Mouse (Mus musculus) heart, adult 2 months (tissue): Measurements from ENCODE around the gene Cebpb. TPM values are rescaled to one million over a fixed set of nuclear protein-coding genes. Genes with fewer than 3 reads are reported as not detected.

Experiments used
- DNase-seq, 2 experiments: peaks; one replicate each; pipeline ENCODE4 v3.0.0; 2021
- H3K27ac ChIP-seq: fragments of 200-600 bp; 2 replicates; pipeline ENCODE4 v1.8.1; 2022
- H3K27me3 ChIP-seq: fragments of 200-500 bp; 2 replicates; pipeline ENCODE4 v1.6.1; 2012; ENCODE audit warnings: mild to moderate bottlenecking, low read length, inconsistent platforms, mixed read lengths; ENCODE audit not compliant: control insufficient read depth, insufficient read depth
- H3K36me3 ChIP-seq: fragments of 200-500 bp; 2 replicates; pipeline ENCODE4 v1.6.1; 2012; ENCODE audit warnings: low read length, inconsistent platforms; ENCODE audit not compliant: control insufficient read depth, insufficient read depth
- H3K4me1 ChIP-seq: fragments of 200-500 bp; 2 replicates; pipeline ENCODE4 v1.6.1; 2011; ENCODE audit warnings: low read length; ENCODE audit not compliant: control insufficient read depth, insufficient read depth
- H3K4me3 ChIP-seq: fragments of 200-600 bp; 2 replicates; pipeline ENCODE4 v1.8.1; 2022
- H3K79me2 ChIP-seq: fragments of 200-500 bp; replicated peaks from 2 replicates; pipeline ENCODE4 v1.6.1; 2012; ENCODE audit warnings: mild to moderate bottlenecking, inconsistent platforms, low read length, moderate library complexity, mixed read lengths; ENCODE audit not compliant: control insufficient read depth, insufficient read depth
- H3K9ac ChIP-seq: fragments of 200-500 bp; 2 replicates; pipeline ENCODE4 v1.6.1; 2012; ENCODE audit warnings: low read depth, mild to moderate bottlenecking, control low read depth, inconsistent platforms, low read length, mixed read lengths
- CTCF ChIP-seq: fragments of 200-600 bp; IDR thresholded peaks from 2 replicates; pipeline ENCODE4 v1.8.1; 2022; ENCODE audit warnings: antibody characterized with exemption, mild to moderate bottlenecking, moderate library complexity
- EP300 ChIP-seq: fragments of 200-500 bp; IDR thresholded peaks from 2 replicates; pipeline ENCODE4 v1.6.1; 2011; ENCODE audit warnings: low read depth, low read length, control low read depth; ENCODE audit not compliant: insufficient read depth
- POLR2A ChIP-seq: fragments of 200-500 bp; IDR thresholded peaks from 2 replicates; pipeline ENCODE4 v1.6.1; 2011; ENCODE audit warnings: mild to moderate bottlenecking, low read depth, low read length, control low read depth; ENCODE audit not compliant: insufficient read depth
- WGBS: fragments of 180-500 bp; shearing (Covaris S2); methylation state at CpG from one replicate; pipeline ENCODE4 v1.1.7; 2018; 5-methylcytosine and 5-hydroxymethylcytosine counted together
- intact Hi-C: fragments of 180-260 bp; cut with DNase I; formaldehyde crosslinking; loops from one replicate; pipeline ENCODE4 v1.15.1; 2025
- polyA plus RNA-seq: library from polyadenylated mRNA; depleted of rRNA; stranded (reverse); fragments of >200 nt; gene quantifications from 2 replicates; pipeline ENCODE4 v1.2.3, GENCODE M21; 2012
- total RNA-seq, 2 experiments: library from RNA; stranded (reverse); gene quantifications; 2 replicates each; pipeline ENCODE4 v1.2.3; 2021

The Cebpb gene
- total and polyA plus RNA-seq, 3 experiments: 77.8 to 133 (median 88.1) TPM

DNA sequence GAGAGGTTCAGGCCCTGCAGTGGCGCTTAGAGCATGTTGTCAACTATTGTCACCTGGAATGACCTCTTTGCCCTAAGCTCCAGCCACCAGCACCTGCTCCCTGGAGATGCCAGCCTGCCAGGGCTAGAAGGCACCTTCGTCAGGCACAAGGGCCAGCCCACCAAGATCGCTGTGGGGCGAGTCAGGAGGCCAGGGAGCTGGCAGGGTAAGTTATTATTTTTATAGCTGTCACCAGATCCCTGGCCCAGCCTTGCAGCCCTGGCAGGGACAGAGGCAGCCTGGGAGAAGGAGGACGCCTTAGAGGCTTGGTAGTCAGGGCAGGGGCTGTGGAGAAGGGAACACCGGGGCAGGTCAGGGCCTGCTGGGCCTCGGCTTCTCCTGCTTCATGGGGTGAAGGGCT lies 7.4 kb downstream of the Cebpb start:
- Histone ChIP-seq H3K4me1 (peaks cover 16% of the 10 kb centered on the region), H3K27me3 (no peaks in the 10 kb centered on the region), H3K27ac (peak overlapping the region; percentile 74), H3K79me2 (no peaks in the 10 kb centered on the region), H3K9ac (peak overlapping the region; percentile 37), H3K4me3 (no peak overlapping the region), H3K36me3 (no peaks in the 10 kb centered on the region)
- peak; percentile 61 to 81 for DNase-seq
- peak; percentile 73; the same call in 1 of the 2 replicates for TF ChIP-seq EP300
- TF ChIP-seq POLR2A: no peak; the same call in 1 of the 2 replicates
- TF ChIP-seq CTCF: no peak
- intact Hi-C loops: no loop called here
- WGBS: 67% methylated on average over 7 of the region's 7 CpGs

- DNase-seq: peak; percentile 68 to 82
- H3K4me3 ChIP-seq: peak overlapping the region; percentile 36
- peak; percentile 77; the same call in 1 of the 2 replicates for TF ChIP-seq EP300
- peak; percentile 38; the same call in 1 of the 2 replicates for TF ChIP-seq POLR2A
- TF ChIP-seq CTCF: no peak
- H3K27me3 ChIP-seq: no peaks in the 10 kb centered on the region
- H3K36me3 ChIP-seq: no peaks in the 10 kb centered on the region
- 4% methylated on average over 5 of the region's 5 CpGs for WGBS
- H3K9ac ChIP-seq: peak overlapping the region; percentile 53
- intact Hi-C loops: no loop called here
- H3K27ac ChIP-seq: peak overlapping the region; percentile 77
- no peaks in the 10 kb centered on the region for H3K79me2 ChIP-seq
- peaks cover 8% of the 10 kb centered on the region for H3K4me1 ChIP-seq
Observed at GRCm38 (mm10) chr2:167697902-167698301, 9.2 kb downstream of the Cebpb start.

GRCm38 (mm10) chr2:167700018-167700417 lies 11.3 kb downstream of the Cebpb start:
- no peak overlapping the region for H3K4me3 ChIP-seq
- WGBS: 72% methylated on average over 5 of the region's 5 CpGs
- H3K27me3 ChIP-seq: no peaks in the 10 kb centered on the region
- no peaks in the 10 kb centered on the region for H3K79me2 ChIP-seq
- no peak overlapping the region for H3K27ac ChIP-seq
- no peaks in the 10 kb centered on the region for H3K36me3 ChIP-seq
- H3K4me1 ChIP-seq: peaks cover 8% of the 10 kb centered on the region
- no peak overlapping the region for H3K9ac ChIP-seq
- no peak for DNase-seq
- TF ChIP-seq CTCF: no peak
- intact Hi-C loops: no loop called here

GRCm38 (mm10) chr2:167701472-167701871 lies 12.8 kb downstream of the Cebpb start:
- Histone ChIP-seq H3K4me1 (peaks cover 6% of the 10 kb centered on the region), H3K36me3 (no peaks in the 10 kb centered on the region), H3K79me2 (no peaks in the 10 kb centered on the region), H3K4me3 (no peak overlapping the region), H3K9ac (no peak overlapping the region; the same call in 1 of the 2 replicates), H3K27me3 (no peaks in the 10 kb centered on the region), H3K27ac (no peak overlapping the region)
- intact Hi-C loops: no loop called here
- TF ChIP-seq EP300 (no peak), POLR2A (no peak), CTCF (no peak)
- 74% methylated on average over 5 of the region's 5 CpGs for WGBS
- DNase-seq: no peak

DNA sequence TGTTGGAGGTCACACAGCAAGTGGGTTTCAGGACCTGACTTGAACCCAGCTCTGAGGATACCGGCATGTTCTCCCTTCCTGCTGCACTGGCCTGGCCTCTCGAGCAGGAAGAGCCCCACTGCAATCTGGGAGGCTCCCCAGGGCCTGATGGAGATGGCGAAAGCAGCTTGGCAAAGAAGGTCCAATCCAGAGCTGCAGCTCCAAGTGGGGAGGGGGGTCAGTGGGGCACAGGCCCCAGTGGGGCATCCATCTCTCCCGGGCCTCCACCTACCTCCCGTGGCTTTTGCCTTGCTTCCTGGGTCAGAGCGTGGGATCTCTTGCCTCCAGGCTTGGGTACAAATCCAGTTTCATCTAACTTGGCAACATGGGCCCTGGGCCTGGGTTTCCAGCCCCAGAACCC lies 13.4 kb downstream of the Cebpb start:
- WGBS: 60% methylated on average over 6 of the region's 6 CpGs
- DNase-seq: no peak
- TF ChIP-seq POLR2A (no peak), EP300 (no peak), CTCF (no peak)
- Histone ChIP-seq H3K79me2 (no peaks in the 10 kb centered on the region), H3K4me3 (no peak overlapping the region), H3K27ac (no peak overlapping the region), H3K4me1 (peaks cover 4% of the 10 kb centered on the region), H3K9ac (no peak overlapping the region), H3K36me3 (no peaks in the 10 kb centered on the region), H3K27me3 (no peaks in the 10 kb centered on the region)
- intact Hi-C loops: no loop called here

GRCm38 (mm10) chr2:167704409-167704808 lies 15.7 kb downstream of the Cebpb start:
- 88% methylated on average over 4 of the region's 4 CpGs for WGBS
- Histone ChIP-seq H3K4me3 (no peak overlapping the region), H3K4me1 (no peaks in the 10 kb centered on the region), H3K79me2 (no peaks in the 10 kb centered on the region), H3K27ac (no peak overlapping the region), H3K9ac (no peak overlapping the region), H3K27me3 (no peaks in the 10 kb centered on the region), H3K36me3 (no peaks in the 10 kb centered on the region)
- no peak for DNase-seq
- TF ChIP-seq CTCF: no peak
- intact Hi-C loops: no loop called here
